Mouse (Mus musculus) megakaryocyte, embryonic 14.5 days (primary cell): ENCODE results near the gene L3mbtl1.

Source experiments
- FLI1 ChIP-seq: IDR thresholded peaks from 2 replicates; pipeline ENCODE4 v1.6.1; 2012; ENCODE audit warnings: low read length, inconsistent platforms, mixed read lengths
- GATA1 ChIP-seq: IDR thresholded peaks from 3 replicates; pipeline ENCODE4 v1.6.1; 2012; ENCODE audit warnings: mixed read lengths, low read length, inconsistent platforms, borderline replicate concordance

DNA sequence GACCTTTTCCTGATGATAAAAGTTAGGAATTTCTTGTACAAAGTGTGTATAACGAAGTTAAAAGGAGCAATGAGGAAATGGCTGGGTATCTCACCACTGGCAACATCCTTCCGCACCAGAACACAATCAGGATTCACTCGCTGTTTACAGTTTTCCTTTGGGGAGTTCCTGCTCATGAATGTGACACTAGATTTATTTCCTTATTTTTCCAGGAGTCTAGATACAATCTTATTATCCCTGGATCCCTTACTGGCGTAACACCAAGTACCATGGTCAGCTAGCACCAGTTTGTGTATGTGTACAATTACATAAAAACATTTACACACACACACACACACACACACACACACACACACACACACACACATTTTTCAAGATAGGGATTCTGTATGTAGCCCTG, 64.0 kb downstream of the L3mbtl1 start:
- TF ChIP-seq GATA1 (no peak), FLI1 (no peak)
